26 mouse cellular contexts compared by ENCODE assay signal in the genomic region with DNA sequence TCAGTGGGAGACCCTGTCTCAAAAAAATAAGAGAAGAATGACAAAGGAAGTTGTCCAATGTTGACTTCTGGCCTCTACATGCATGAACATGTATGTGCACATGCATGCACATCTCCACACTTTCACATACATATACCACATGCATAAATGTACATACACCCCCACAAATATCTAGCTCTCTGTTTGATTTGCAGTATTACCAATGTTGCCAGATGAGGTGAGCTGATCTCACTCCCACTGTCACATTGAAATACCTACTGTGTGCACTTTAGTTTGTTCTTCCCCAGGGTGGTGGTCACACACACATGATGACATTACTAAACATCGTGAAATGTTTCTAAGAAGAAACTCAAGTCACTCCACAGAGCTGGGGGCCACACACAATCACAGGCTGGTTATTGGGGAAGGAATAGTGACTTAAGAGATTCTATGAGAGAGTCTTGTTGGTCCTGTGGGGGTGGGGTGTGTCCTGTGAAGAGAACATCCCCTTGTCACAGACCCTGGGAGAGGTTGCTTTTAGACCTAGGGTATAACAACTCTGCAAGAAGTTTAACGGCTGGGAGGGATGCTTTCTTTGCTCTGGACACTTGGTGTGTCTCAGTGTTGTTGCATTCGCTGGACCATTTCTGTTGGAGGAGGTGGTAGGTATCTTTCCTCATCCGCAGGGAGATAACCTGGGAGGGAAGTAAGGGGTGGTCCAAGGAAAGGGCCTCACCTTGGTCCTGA. TPM values are rescaled to one million over a fixed set of nuclear protein-coding genes. Genes with fewer than 3 reads are reported as not detected.
A peak's percentile ranks its signal among the peaks of the same experiment; 100 is the strongest.
DNase-seq lines count a peak whose midpoint lies in the region; ATAC-seq and TF ChIP-seq lines count a peak whose summit lies in the region.
"Had no signal": no experiment of that assay in that cellular context is flagged by ENCODE, and none has a peak within 500 bp of the region (broad histone marks: within the 10 kb centered on the region; RNA-seq: fewer than 3 reads in every experiment).

No protein-coding gene starts in this region.

- WGBS in stomach, embryonic 15.5 days, result 89% methylated on average over 4 of the region's 4 CpGs
- WGBS in stomach, postnatal 0 days, result 89% methylated on average over 4 of the region's 4 CpGs
- WGBS in hindbrain, embryonic 10.5 days, result 95% methylated on average over 4 of the region's 4 CpGs

- H3K27ac ChIP-seq in stomach, embryonic 15.5 days, result no peak overlapping the region
- H3K27ac ChIP-seq in stomach, postnatal 0 days (replicated peaks), result no peak overlapping the region
- H3K27ac ChIP-seq in hindbrain, embryonic 10.5 days, result no peak overlapping the region
- H3K27ac ChIP-seq: embryonic facial prominence, embryonic 13.5 days; embryonic facial prominence, embryonic 15.5 days; forebrain, embryonic 13.5 days; forebrain, embryonic 15.5 days had no signal

- H3K4me3 ChIP-seq in stomach, embryonic 15.5 days (replicated peaks), result no peak overlapping the region
- no peak overlapping the region for H3K4me3 ChIP-seq in stomach, postnatal 0 days (ENCODE audit: low read depth, low read length)
- H3K4me3 ChIP-seq in hindbrain, embryonic 10.5 days, result no peak overlapping the region
- H3K4me3 ChIP-seq: embryonic facial prominence, embryonic 13.5 days; embryonic facial prominence, embryonic 15.5 days; forebrain, embryonic 13.5 days; forebrain, embryonic 15.5 days had no signal

- no peaks in the 10 kb centered on the region for H3K36me3 ChIP-seq in stomach, embryonic 15.5 days
- no peaks in the 10 kb centered on the region for H3K36me3 ChIP-seq in stomach, postnatal 0 days (ENCODE audit: control insufficient read depth, insufficient read depth, low read length)
- no peaks in the 10 kb centered on the region for H3K36me3 ChIP-seq in hindbrain, embryonic 10.5 days
- H3K36me3 ChIP-seq: embryonic facial prominence, embryonic 13.5 days; embryonic facial prominence, embryonic 15.5 days; forebrain, embryonic 15.5 days; G1E had no signal

- no peak for TF ChIP-seq EP300 in stomach, postnatal 0 days (optimal IDR thresholded peaks at IDR 0.05)

- H3K27me3 ChIP-seq in stomach, embryonic 15.5 days (replicated peaks), result no peaks in the 10 kb centered on the region
- no peaks in the 10 kb centered on the region for H3K27me3 ChIP-seq in stomach, postnatal 0 days (ENCODE audit: control insufficient read depth, insufficient read depth, low read length)
- peaks cover under 1% of the 10 kb centered on the region for H3K27me3 ChIP-seq in hindbrain, embryonic 10.5 days (ENCODE audit: insufficient read depth, poor library complexity, severe bottlenecking)
- H3K27me3 ChIP-seq: CH12.LX; embryonic facial prominence, embryonic 15.5 days; forebrain, embryonic 15.5 days; Patski had no signal

- no peaks in the 10 kb centered on the region for H3K9me3 ChIP-seq in stomach, embryonic 15.5 days
- H3K9me3 ChIP-seq in stomach, postnatal 0 days (ENCODE audit: control insufficient read depth, low read length), result no peaks in the 10 kb centered on the region
- H3K9me3 ChIP-seq in hindbrain, embryonic 10.5 days, result no peaks in the 10 kb centered on the region
- H3K9me3 ChIP-seq: embryonic facial prominence, embryonic 13.5 days; embryonic facial prominence, embryonic 15.5 days; forebrain, embryonic 13.5 days; forebrain, embryonic 15.5 days had no signal

- 0 out of 2 replicates have a peak, but pooled peaks have one; percentile 10 for ATAC-seq in stomach, embryonic 15.5 days (ENCODE audit: insufficient read depth, low FRiP score, low read depth)
- no peak for ATAC-seq in stomach, postnatal 0 days (ENCODE audit: low FRiP score, low TSS enrichment)
- ATAC-seq in erythroblast, adult 5-6 weeks (replicated peaks; ENCODE audit: low FRiP score, poor library complexity, severe bottlenecking), result no peak
- ATAC-seq: activated CD4-positive, CD25-positive, alpha-beta regulatory T cell, adult 4 months; CD4-positive, CD25-positive, alpha-beta regulatory T cell, adult 4 months; forebrain, embryonic 13.5 days; forebrain, embryonic 15.5 days; forebrain, postnatal 0 days; Patski had no signal

- H3K4me2 ChIP-seq in stomach, embryonic 15.5 days, result no peak overlapping the region
- no peak overlapping the region for H3K4me2 ChIP-seq in stomach, postnatal 0 days (replicated peaks; ENCODE audit: low read depth)
- H3K4me2 ChIP-seq: embryonic facial prominence, embryonic 13.5 days; embryonic facial prominence, embryonic 15.5 days; forebrain, embryonic 13.5 days; forebrain, embryonic 15.5 days had no signal

- no peaks in the 10 kb centered on the region for H3K4me1 ChIP-seq in stomach, embryonic 15.5 days
- H3K4me1 ChIP-seq in stomach, postnatal 0 days (replicated peaks; ENCODE audit: control insufficient read depth, insufficient read depth), result no peaks in the 10 kb centered on the region
- peaks cover 13% of the 10 kb centered on the region for H3K4me1 ChIP-seq in hindbrain, embryonic 10.5 days (replicated peaks)
- H3K4me1 ChIP-seq: embryonic facial prominence, embryonic 15.5 days; forebrain, embryonic 13.5 days; forebrain, embryonic 15.5 days had no signal

- DNase-seq in stomach, postnatal 0 days (ENCODE audit: low spot score), result no peak
- DNase-seq in adipocyte (ENCODE audit: low spot score), result peak; percentile 93
- no peak for DNase-seq in hindbrain, embryonic 10.5 days (ENCODE audit: low spot score)
- DNase-seq: adrenal gland, adult 2 months; adrenal gland, postnatal 10 days; adrenal gland, postnatal 25 days; B cell, adult 2 months; cerebellum, adult 11 months; cerebellum, adult 18-20 months; cerebellum, adult 8-10 months; cerebellum, adult 9-11 months; cerebellum, postnatal 14 days; cerebellum, postnatal 36 days; embryo, embryonic 11 days; forebrain, postnatal 0 days had no signal

- TF ChIP-seq CTCF in stomach, postnatal 0 days (IDR thresholded peaks at IDR 0.05; ENCODE audit: low read depth), result no peak

- H3K9ac ChIP-seq in stomach, embryonic 15.5 days, result no peak overlapping the region
- H3K9ac ChIP-seq in stomach, postnatal 0 days (ENCODE audit: low read length), result no peak overlapping the region
- H3K9ac ChIP-seq: embryonic facial prominence, embryonic 13.5 days; embryonic facial prominence, embryonic 15.5 days; forebrain, embryonic 13.5 days; forebrain, embryonic 15.5 days; forebrain, postnatal 0 days had no signal

RNA-seq across cellular contexts. Expression of a gene that starts 51.2 kb away (rescaled TPM):
- polyA plus RNA-seq in stomach, embryonic 15.5 days (2015; fragmentation: Nextera tagmentation; extraction: Ambion mirVana), result 57.1 and 57.7 TPM in 2 replicates
- polyA plus RNA-seq in stomach, postnatal 0 days (2015; fragmentation: Nextera tagmentation; extraction: Ambion mirVana), result 22.9 and 26.6 TPM in 2 replicates
- 0.63 TPM in 1 of 2 replicates, not detected in the other for total RNA-seq in erythroblast, adult 5-6 weeks (2015; ENCODE audit: low replicate concordance)
- total RNA-seq in erythroblast, adult 5-6 weeks (2017; ENCODE audit: low replicate concordance), result 0.60 TPM in 1 of 2 replicates, not detected in the other
- 5.9 and 6.0 TPM in 2 replicates for polyA plus RNA-seq in hindbrain, embryonic 10.5 days (2016; fragmentation: Nextera tagmentation; extraction: Ambion mirVana)
- polyA plus RNA-seq: G1E had no signal
